Mouse (Mus musculus) MEL (cell line): ENCODE measurements around the gene Gm43517. TPM values are rescaled to one million over a fixed set of nuclear protein-coding genes. Genes with fewer than 3 reads are reported as not detected.

Experiments
- DNase-seq: peaks from one replicate; pipeline ENCODE4 v3.0.0; 2011; ENCODE audit warnings: low read depth, low spot score
- H3K27ac ChIP-seq: 2 replicates; pipeline ENCODE4 v1.5.1; 2012; ENCODE audit warnings: low read depth, mild to moderate bottlenecking, control low read depth, low read length, moderate library complexity; ENCODE audit not compliant: control insufficient read depth
- H3K27me3 ChIP-seq, 2 experiments: fragments of 150-350 bp in 1 of 2; sonication (generic) in 1 of 2; 2 replicates each; pipeline ENCODE4 v1.6.1; 2012; ENCODE audit warnings: low read length in 2 of 2, mild to moderate bottlenecking in 2 of 2, improper control_type of control experiment in 1 of 2, moderate library complexity in 1 of 2; ENCODE audit not compliant: insufficient read depth in 2 of 2, control insufficient read depth in 1 of 2
- H3K36me3 ChIP-seq, 2 experiments: 2 replicates each; pipeline ENCODE4 v1.6.1; 2012 to 2014; ENCODE audit warnings: low read length in 2 of 2, improper control_type of control experiment in 1 of 2, inconsistent platforms in 1 of 2, mild to moderate bottlenecking in 1 of 2; ENCODE audit not compliant: insufficient read depth in 2 of 2, control insufficient read depth in 1 of 2
- H3K4me1 ChIP-seq, 2 experiments: fragments of 150-350 bp in 1 of 2; sonication (generic) in 1 of 2; 2 replicates each; pipeline ENCODE4 v1.6.1; 2012; ENCODE audit warnings: low read length in 2 of 2, improper control_type of control experiment in 1 of 2, mild to moderate bottlenecking in 1 of 2; ENCODE audit not compliant: insufficient read depth in 2 of 2, control insufficient read depth in 1 of 2
- H3K4me3 ChIP-seq, 2 experiments: fragments of 150-350 bp in 1 of 2; sonication (generic) in 1 of 2; 2 replicates each; pipeline ENCODE4 v1.5.1; 2012; ENCODE audit warnings: low read depth in 2 of 2, low read length in 2 of 2, mild to moderate bottlenecking in 2 of 2, moderate library complexity in 2 of 2, control low read depth in 1 of 2, improper control_type of control experiment in 1 of 2; ENCODE audit not compliant: control insufficient read depth in 1 of 2, insufficient read depth in 1 of 2
- H3K79me2 ChIP-seq: 2 replicates; pipeline ENCODE4 v1.6.1; 2012; ENCODE audit warnings: mild to moderate bottlenecking, low read length, moderate library complexity; ENCODE audit not compliant: control insufficient read depth, poor library complexity, insufficient read depth
- H3K9ac ChIP-seq: 2 replicates; pipeline ENCODE4 v1.6.1; 2012; ENCODE audit warnings: low read depth, mild to moderate bottlenecking, control low read depth, low read length, moderate library complexity; ENCODE audit not compliant: control insufficient read depth, poor library complexity, severe bottlenecking
- H3K9me3 ChIP-seq: fragments of 150-350 bp; sonication (generic); replicated peaks from 2 replicates; pipeline ENCODE4 v1.6.1; 2012; ENCODE audit warnings: mild to moderate bottlenecking, low read length, improper control_type of control experiment, moderate library complexity; ENCODE audit not compliant: insufficient read depth
- CHD2 ChIP-seq: IDR thresholded peaks from 2 replicates; pipeline ENCODE4 v1.6.1; 2011; ENCODE audit warnings: low read length, improper control_type of control experiment
- CTCF ChIP-seq, 3 experiments: IDR thresholded peaks in 2 of 3; conservative IDR thresholded peaks in 1 of 3; 2 replicates each; pipeline ENCODE4 v1.5.1; 2011 to 2012; ENCODE audit warnings: low read length in 3 of 3, low read depth in 2 of 3, mild to moderate bottlenecking in 2 of 3, improper control_type of control experiment in 1 of 3, inconsistent platforms in 1 of 3, mixed read lengths in 1 of 3, moderate library complexity in 1 of 3; ENCODE audit not compliant: control insufficient read depth in 1 of 3, insufficient read depth in 1 of 3, poor library complexity in 1 of 3, severe bottlenecking in 1 of 3
- E2F4 ChIP-seq: IDR thresholded peaks from 2 replicates; pipeline ENCODE4 v1.6.1; 2011; ENCODE audit warnings: low read depth, low read length, improper control_type of control experiment, borderline replicate concordance
- ELF1 ChIP-seq: IDR thresholded peaks from 2 replicates; pipeline ENCODE4 v1.6.1; 2014; ENCODE audit warnings: low read depth, mild to moderate bottlenecking, inconsistent platforms, low read length, improper control_type of control experiment, moderate library complexity
- EP300 ChIP-seq, 2 experiments: IDR thresholded peaks; 2 replicates each; pipeline ENCODE4 v1.6.1; 2011; ENCODE audit warnings: improper control_type of control experiment in 2 of 2, low read length in 2 of 2, low read depth in 1 of 2, mild to moderate bottlenecking in 1 of 2
- ETS1 ChIP-seq: IDR thresholded peaks from 2 replicates; pipeline ENCODE4 v1.6.1; 2012; ENCODE audit warnings: low read depth, mild to moderate bottlenecking, inconsistent platforms, low read length, improper control_type of control experiment, moderate library complexity
- GATA1 ChIP-seq: IDR thresholded peaks from 2 replicates; pipeline ENCODE4 v1.6.1; 2011; ENCODE audit warnings: low read depth, low read length, improper control_type of control experiment
- HCFC1 ChIP-seq: IDR thresholded peaks from 2 replicates; pipeline ENCODE4 v1.6.1; 2012; ENCODE audit warnings: low read depth, mild to moderate bottlenecking, inconsistent platforms, low read length, improper control_type of control experiment, moderate library complexity
- JUND ChIP-seq: IDR thresholded peaks from 2 replicates; pipeline ENCODE4 v1.6.1; 2011; ENCODE audit warnings: low read depth, mild to moderate bottlenecking, improper control_type of control experiment, low read length
- KAT2A ChIP-seq: conservative IDR thresholded peaks from 2 replicates; pipeline ENCODE4 v1.6.1; 2012; ENCODE audit warnings: low read depth, low read length, improper control_type of control experiment, inconsistent platforms
- MAX ChIP-seq: IDR thresholded peaks from 2 replicates; pipeline ENCODE4 v1.6.1; 2011; ENCODE audit warnings: low read length, improper control_type of control experiment
- MAZ ChIP-seq: IDR thresholded peaks from 2 replicates; pipeline ENCODE4 v1.6.1; 2012; ENCODE audit warnings: low read depth, mild to moderate bottlenecking, inconsistent platforms, low read length, improper control_type of control experiment
- MYC ChIP-seq: IDR thresholded peaks from 2 replicates; pipeline ENCODE4 v1.6.1; 2011; ENCODE audit warnings: low read depth, mild to moderate bottlenecking, low read length, improper control_type of control experiment, moderate library complexity
- NRF1 ChIP-seq: IDR thresholded peaks from 2 replicates; pipeline ENCODE4 v1.6.1; 2014; ENCODE audit warnings: low read depth, mild to moderate bottlenecking, inconsistent platforms, low read length, improper control_type of control experiment, moderate library complexity; ENCODE audit not compliant: poor library complexity, insufficient read depth, severe bottlenecking
- POLR2A ChIP-seq, 2 experiments: IDR thresholded peaks; 2 replicates each; pipeline ENCODE4 v1.6.1; 2011 to 2012; ENCODE audit warnings: low read length in 2 of 2, mild to moderate bottlenecking in 2 of 2, control low read depth in 1 of 2, improper control_type of control experiment in 1 of 2, low read depth in 1 of 2, moderate library complexity in 1 of 2; ENCODE audit not compliant: control insufficient read depth in 1 of 2, insufficient read depth in 1 of 2, poor library complexity in 1 of 2
- POLR2AphosphoS2 ChIP-seq: IDR thresholded peaks from 2 replicates; pipeline ENCODE4 v1.6.1; 2011; ENCODE audit warnings: low read length, improper control_type of control experiment
- POLR2AphosphoS5 ChIP-seq: IDR thresholded peaks from 2 replicates; pipeline ENCODE4 v1.6.1; 2012; ENCODE audit warnings: low read depth, borderline replicate concordance, mild to moderate bottlenecking, inconsistent platforms, low read length, moderate library complexity, mixed read lengths
- RAD21 ChIP-seq: IDR thresholded peaks from 2 replicates; pipeline ENCODE4 v1.6.1; 2011; ENCODE audit warnings: mild to moderate bottlenecking, low read depth, low read length, improper control_type of control experiment
- SIN3A ChIP-seq: IDR thresholded peaks from 2 replicates; pipeline ENCODE4 v1.6.1; 2012; ENCODE audit warnings: low read length, improper control_type of control experiment, inconsistent platforms
- SMC3 ChIP-seq: IDR thresholded peaks from 2 replicates; pipeline ENCODE4 v1.6.1; 2011; ENCODE audit warnings: low read depth, low read length, improper control_type of control experiment
- TAL1 ChIP-seq: IDR thresholded peaks from 2 replicates; pipeline ENCODE4 v1.6.1; 2012; ENCODE audit warnings: mild to moderate bottlenecking, inconsistent platforms, low read length, moderate library complexity, mixed read lengths
- TCF12 ChIP-seq: IDR thresholded peaks from 2 replicates; pipeline ENCODE4 v1.6.1; 2014; ENCODE audit warnings: low read depth, mild to moderate bottlenecking, inconsistent platforms, low read length, improper control_type of control experiment, moderate library complexity
- UBTF ChIP-seq: IDR thresholded peaks from 2 replicates; pipeline ENCODE4 v1.6.1; 2012; ENCODE audit warnings: low read depth, mild to moderate bottlenecking, inconsistent platforms, low read length, improper control_type of control experiment, moderate library complexity, borderline replicate concordance; ENCODE audit not compliant: insufficient read depth
- USF2 ChIP-seq, 2 experiments: IDR thresholded peaks; 2 replicates each; pipeline ENCODE4 v1.6.1; 2011 to 2012; ENCODE audit warnings: improper control_type of control experiment in 2 of 2, low read length in 2 of 2, borderline replicate concordance in 1 of 2, inconsistent platforms in 1 of 2, low read depth in 1 of 2, mild to moderate bottlenecking in 1 of 2; ENCODE audit not compliant: insufficient read depth in 1 of 2
- ZC3H11A ChIP-seq: IDR thresholded peaks from 2 replicates; pipeline ENCODE4 v1.6.1; 2012; ENCODE audit warnings: low read depth, mild to moderate bottlenecking, inconsistent platforms, low read length, improper control_type of control experiment
- ZNF384 ChIP-seq: IDR thresholded peaks from 2 replicates; pipeline ENCODE4 v1.6.1; 2012; ENCODE audit warnings: low read depth, mild to moderate bottlenecking, inconsistent platforms, low read length, improper control_type of control experiment
- polyA plus RNA-seq, 2 experiments: library from polyadenylated mRNA; stranded (reverse) in 1 of 2; unstranded in 1 of 2; fragments of >175 nt in 1 of 2; fragments of >200 nt in 1 of 2; gene quantifications; 2 replicates each; pipeline versions ENCODE4 v1.2.1 to v1.2.4; 2012; ENCODE audit warnings: low replicate concordance in 2 of 2, low read depth in 1 of 2; ENCODE audit not compliant: insufficient read length in 2 of 2, insufficient read depth in 1 of 2, missing spikeins in 1 of 2
- total RNA-seq: library from RNA; depleted of rRNA; stranded (reverse); fragments of 300-350 nt; gene quantifications from 2 replicates; pipeline ENCODE4 v1.2.3, GENCODE M21; 2012

Gm43517 gene
- total and polyA plus RNA-seq, 3 experiments, result not detected

GRCm38 (mm10) chr12:49374606-49374995 is 10.4 kb upstream of the Gm43517 start:
- Histone ChIP-seq H3K27me3 (no peaks in the 10 kb centered on the region), H3K36me3 (no peaks in the 10 kb centered on the region), H3K4me1 (no peaks in the 10 kb centered on the region), H3K27ac (no peak overlapping the region), H3K4me3 (no peak overlapping the region)
- DNase-seq, result peak; percentile 12
- TF ChIP-seq ZNF384 (no peak), KAT2A (no peak), RAD21 (peak; percentile 37), ZC3H11A (peak; percentile 28), POLR2AphosphoS5 (no peak), SMC3 (peak; percentile 52), CTCF (IDR thresholded peaks at IDR 0.05 in 2 of 3, conservative IDR thresholded peaks at IDR 0.05 in 1 of 3; ENCODE audit: control insufficient read depth in 1 of 3, insufficient read depth in 1 of 3, low read depth in 2 of 3, low read length in 3 of 3, poor library complexity in 1 of 3, severe bottlenecking in 1 of 3) (peak in 2 of 3 experiments; percentile 27 to 49; a peak in 4 of 6 replicates), EP300 (IDR thresholded peaks at IDR 0.05; ENCODE audit: low read depth in 1 of 2, low read length in 2 of 2) (no peak), TAL1 (no peak), TCF12 (no peak), GATA1 (no peak), CHD2 (no peak), USF2 (IDR thresholded peaks at IDR 0.05; ENCODE audit: borderline replicate concordance in 1 of 2, insufficient read depth in 1 of 2, low read depth in 1 of 2, low read length in 2 of 2) (no peak), MAX (no peak), NRF1 (no peak)
- TF ChIP-seq, all 39 proteins: peak for 4
- Histone ChIP-seq H3K79me2 (no peaks in the 10 kb centered on the region), H3K9me3 (no peaks in the 10 kb centered on the region), H3K9ac (no peak overlapping the region)

DNA sequence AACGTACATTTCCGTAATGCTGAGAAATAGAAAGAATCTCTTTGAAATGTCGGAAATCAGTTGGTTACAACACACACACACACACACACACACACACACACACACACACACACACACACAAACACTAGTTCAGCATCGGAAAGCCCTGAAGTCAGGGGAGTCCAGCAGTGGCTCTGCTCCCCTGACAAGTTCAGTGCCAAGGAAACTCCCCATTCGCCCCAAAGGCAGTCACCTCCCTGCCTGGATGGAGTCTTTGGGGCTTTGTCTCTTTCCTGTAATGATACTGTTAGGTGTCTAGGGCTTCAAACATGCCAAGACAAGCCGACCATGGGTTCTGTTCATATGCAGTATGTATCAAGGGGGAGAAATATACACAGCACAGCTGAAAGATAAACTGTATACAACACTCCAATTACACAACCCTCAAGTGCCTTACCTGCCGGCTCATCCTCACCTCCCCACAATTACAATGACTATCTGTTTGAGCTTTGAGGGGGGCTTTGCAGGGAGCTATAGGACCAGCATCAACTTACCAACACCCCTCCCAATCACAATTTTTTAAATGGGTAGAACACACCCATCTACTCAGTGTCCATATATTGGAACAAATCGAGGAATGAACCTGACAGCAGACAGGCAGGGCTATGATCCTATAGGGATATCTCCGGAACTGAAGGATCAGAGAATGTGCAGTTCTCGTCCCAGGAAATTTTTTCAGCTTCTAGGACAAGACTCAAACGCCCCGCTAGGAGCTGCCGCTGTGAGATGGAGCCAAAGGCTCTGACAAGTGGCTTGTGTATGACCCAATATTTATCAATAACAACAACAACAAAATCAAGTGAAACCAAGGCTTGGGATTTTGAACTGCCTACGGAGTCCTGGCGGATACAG is 9.3 kb upstream of the Gm43517 start:
- no peak for TF ChIP-seq MYC
- TF ChIP-seq JUND, result no peak
- no peak for TF ChIP-seq POLR2AphosphoS2
- TF ChIP-seq TAL1, result no peak
- no peak for TF ChIP-seq GATA1
- TF ChIP-seq SIN3A, result no peak
- TF ChIP-seq MAZ, result no peak
- no peak for TF ChIP-seq UBTF
- TF ChIP-seq E2F4, result no peak
- no peak for TF ChIP-seq SMC3
- TF ChIP-seq ELF1, result no peak
- TF ChIP-seq POLR2A (IDR thresholded peaks at IDR 0.05; ENCODE audit: control insufficient read depth in 1 of 2, insufficient read depth in 1 of 2, low read depth in 1 of 2, low read length in 2 of 2, poor library complexity in 1 of 2), result no peak
- TF ChIP-seq RAD21, result no peak
- TF ChIP-seq HCFC1, result no peak
- no peak for TF ChIP-seq TCF12
- TF ChIP-seq ETS1, result no peak
- TF ChIP-seq USF2 (IDR thresholded peaks at IDR 0.05; ENCODE audit: borderline replicate concordance in 1 of 2, insufficient read depth in 1 of 2, low read depth in 1 of 2, low read length in 2 of 2), result no peak
- Histone ChIP-seq H3K27me3 (no peaks in the 10 kb centered on the region), H3K9ac (no peak overlapping the region), H3K36me3 (no peaks in the 10 kb centered on the region), H3K4me1 (no peaks in the 10 kb centered on the region), H3K79me2 (no peaks in the 10 kb centered on the region), H3K9me3 (no peaks in the 10 kb centered on the region), H3K4me3 (no peak overlapping the region), H3K27ac (no peak overlapping the region)
- no peak for DNase-seq
